Mouse (Mus musculus) c-Kit-positive CD71-positive TER-119-positive erythroid progenitor cells, embryonic 14.5 days (primary cell): ENCODE measurements around the gene Faiml.

Source experiments
- DNase-seq: peaks from one replicate; pipeline ENCODE4 v3.0.0-alpha.2; 2013; ENCODE audit warnings: low spot score

Gene Faiml

DNA sequence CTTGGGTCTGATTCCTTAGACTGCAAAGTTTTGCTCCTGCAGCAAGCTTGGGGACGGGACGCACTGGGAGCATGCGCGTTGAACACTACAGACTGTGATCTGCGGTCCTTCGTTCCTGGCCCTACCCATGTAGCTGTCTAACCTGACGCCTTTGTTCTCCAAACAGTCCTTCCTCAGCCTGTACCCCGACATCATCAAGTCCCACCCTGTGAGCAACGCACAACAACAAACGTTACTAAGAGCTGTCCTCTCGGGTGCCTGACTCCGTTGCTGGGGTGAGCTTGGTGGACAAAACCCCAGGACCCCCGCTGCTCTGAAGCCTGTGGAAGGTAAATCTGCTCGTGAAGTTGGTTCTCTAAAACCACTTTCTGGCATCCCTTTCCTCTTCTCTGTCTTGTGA is at the start of gene Faiml:
Gene Faiml (minus strand): TSS at position 101 of the 400 bp plus-strand sequence.
- no peak for DNase-seq

DNA sequence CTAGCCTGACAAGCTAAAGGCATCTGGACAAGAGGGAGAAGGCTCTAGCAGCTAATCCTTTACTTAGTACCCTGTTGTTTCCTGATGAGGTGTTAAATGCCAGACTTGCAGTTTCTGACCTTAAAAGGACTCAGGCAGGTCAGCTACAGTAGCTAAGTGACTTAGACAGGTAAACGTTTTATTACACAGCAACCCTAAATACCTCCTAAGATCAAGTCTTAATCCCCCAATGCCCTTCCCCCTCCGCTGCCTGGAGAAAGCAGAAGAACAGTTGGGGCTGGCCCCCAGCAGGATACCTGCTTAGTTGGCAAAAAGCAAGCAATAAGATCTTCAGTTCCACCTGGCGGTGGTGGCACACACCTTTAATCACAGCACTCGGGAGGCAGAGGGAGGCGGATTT is 21.9 kb upstream of the Faiml start:
- no peak for DNase-seq

DNA sequence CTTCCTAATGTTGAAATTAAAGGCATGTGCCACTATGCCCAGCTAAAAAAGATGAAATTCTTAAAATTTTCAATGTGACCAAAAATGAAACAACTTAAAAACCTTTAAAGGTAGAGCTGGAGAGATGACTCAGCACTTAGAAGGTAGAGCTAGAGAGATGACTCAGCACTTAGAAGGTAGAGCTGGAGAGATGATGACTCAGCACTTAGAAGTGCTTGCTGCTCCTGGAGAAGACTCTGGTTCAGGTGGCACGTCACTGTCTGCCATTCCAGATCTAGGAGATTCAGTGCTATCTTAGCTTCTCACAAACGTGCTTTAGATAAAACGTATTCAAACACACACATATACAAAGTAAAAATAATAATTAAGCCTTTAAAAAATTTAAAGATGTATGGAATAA is 19.8 kb upstream of the Faiml start:
- DNase-seq: peak; percentile 85

DNA sequence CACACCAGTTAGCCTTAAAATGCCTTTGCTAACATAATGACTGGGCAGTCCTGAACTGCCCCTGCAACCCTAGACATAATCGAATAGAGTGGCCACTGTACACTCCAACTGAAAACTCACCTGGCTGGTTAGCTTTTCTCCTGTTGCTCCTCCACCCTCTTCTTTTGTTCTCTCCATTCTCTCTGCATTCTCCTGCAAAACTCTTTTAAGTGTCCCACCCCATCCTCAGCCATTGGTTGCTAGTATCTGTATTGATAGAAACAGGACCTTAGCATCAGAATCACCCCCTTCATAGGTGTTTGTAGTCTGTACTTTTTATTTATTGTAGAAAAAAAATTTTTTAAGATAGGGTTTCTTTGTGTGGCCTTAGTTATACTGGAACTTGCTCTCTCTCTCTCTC is 19.2 kb upstream of the Faiml start:
- no peak for DNase-seq

DNA sequence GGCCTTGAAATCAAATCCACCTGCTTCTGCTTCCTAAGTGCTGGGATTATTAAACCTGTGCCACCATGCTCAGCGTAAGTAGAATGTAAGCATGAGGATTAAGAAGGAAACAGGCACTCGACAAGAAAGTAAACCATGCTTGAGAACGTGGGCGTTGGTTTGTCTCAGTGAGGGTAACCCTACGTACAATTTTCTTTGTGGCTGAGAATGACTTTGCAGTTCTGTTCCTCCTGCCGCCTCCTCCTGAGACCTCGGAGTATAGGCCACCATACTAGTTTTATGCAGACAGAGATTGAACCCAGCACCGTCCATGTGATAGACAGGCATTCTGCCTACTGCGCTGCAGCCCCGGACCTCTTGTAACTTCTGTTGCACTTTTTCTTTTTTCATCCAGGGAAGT is 16.8 kb upstream of the Faiml start:
- no peak for DNase-seq

DNA sequence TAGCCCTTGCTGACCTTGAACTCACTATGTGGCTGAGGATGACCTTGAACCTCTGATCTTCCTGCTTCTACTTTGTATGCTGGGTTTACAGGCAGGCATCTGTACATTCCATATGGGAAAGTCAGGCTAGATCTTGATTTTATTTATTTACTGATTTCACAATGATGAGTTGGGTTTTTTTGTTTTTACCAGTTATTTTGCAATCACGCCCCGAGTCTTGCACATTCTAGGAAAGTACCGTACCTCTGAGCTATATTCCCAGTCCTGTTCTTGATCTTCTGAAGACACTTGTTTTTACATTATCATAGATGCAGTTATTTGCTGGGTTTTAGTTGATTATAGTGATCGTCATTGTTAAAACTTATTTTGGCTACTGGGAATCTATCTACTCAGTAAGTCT is 11.9 kb upstream of the Faiml start:
- DNase-seq: no peak

DNA sequence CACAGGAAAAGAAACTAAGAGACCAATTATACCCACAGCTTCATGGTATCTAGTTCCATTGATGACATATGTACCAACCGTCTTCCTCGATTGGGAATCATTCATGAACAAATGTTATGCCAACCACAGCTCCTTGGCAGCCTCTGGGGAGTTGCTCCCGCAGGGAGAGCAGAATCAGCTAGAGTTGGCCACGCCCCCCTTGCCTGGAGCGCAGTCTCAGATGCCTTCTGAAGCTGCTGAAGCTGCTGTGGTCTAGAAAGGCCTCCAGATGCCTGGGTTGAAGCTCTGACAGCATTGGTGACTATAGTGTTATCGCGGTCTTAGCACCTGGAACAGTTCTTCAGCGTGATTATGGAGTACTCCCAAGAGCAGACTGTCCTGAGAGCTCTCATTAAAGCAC is 11.3 kb upstream of the Faiml start:
- DNase-seq: peak; percentile 49

DNA sequence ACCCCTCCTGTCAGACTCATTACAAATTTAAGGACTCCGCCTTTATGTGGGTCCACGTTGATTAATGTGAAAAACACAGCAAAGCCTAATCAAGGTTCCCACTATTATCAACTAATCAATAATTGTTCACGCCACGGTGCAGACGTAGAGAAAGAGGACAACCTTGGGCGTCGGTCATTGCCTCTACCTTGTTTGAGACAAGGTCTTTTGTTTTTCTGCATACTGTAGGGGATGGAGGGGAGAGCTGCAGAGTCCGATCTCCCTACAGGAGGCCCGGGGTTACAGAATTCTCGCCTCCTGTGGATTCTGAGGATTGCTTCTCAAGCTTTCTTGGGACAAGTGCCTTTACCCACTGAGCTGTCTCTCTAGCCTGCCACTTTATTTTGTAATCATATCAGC is 6.9 kb upstream of the Faiml start:
- no peak for DNase-seq

DNA sequence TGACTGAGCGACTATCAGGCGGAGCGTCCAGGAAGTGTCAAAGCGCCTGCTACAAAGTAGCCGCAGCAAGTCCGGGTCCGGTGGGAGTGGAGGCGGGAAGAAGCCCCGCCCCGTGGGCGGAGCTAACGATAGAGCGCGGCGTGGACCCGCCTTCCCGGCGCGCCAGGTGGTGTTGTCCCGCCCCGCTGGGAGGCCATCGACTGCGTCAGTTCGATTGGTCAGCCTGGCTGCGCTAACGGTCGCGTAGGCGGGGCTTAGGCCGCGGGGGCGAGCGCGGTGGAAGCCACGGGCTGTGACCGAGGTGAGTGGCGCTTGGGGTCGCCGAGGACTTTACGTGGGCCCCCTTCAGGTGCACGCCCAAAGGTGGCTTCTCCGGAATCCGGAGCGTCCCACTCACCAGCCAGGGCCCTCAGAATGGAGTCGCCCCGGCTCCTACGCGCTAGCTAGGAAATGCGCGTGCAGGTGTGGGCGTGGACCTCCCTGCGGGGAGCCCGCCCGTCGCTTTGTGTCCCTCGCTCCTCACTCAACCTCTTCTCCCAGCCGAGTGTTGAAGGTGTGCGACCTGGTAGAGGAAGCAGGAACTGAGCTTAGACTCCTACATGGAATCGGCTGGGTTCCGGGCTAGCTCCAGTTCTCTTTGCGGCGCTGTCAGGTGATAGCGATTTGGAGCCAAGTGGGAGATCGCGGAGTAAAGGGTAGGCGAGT is 6.3 kb upstream of the Faiml start, which contains the start of gene Cep70:
Gene Cep70 (plus strand): TSS at position 178 of the 705 bp plus-strand sequence.
- DNase-seq: peak; percentile 95

DNA sequence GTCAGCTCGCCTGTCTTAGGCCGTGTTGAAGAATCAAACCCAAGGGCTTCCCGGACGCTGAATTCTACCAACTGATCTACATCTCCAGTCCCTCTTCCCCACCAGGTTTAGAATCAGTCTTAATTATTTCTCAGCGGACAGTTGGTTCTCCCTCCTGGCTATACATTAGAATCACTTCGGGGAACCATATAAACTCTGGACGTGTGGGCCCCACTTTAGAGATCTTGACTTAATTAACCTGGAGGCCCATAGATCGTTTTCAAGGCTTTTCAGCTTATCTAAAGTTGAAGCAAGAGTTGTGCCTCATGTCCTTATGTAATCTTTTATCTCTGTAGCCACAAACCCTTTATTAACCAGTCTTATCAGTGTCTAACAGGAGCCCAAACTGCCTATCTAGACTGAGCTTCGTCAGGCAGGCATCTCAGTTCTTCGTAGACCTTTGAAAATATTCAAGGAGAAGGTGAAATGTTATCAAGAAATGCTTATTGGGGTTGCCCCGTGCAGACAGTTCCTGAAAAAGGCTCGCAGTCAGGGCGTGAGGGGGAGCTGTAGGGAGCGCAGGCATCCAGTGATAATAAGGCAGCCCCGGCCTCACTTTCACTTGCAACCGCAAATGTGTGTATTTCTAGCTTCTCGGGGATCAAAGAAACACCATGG is 5.6 kb upstream of the Faiml start:
- peak; percentile 87 for DNase-seq

DNA sequence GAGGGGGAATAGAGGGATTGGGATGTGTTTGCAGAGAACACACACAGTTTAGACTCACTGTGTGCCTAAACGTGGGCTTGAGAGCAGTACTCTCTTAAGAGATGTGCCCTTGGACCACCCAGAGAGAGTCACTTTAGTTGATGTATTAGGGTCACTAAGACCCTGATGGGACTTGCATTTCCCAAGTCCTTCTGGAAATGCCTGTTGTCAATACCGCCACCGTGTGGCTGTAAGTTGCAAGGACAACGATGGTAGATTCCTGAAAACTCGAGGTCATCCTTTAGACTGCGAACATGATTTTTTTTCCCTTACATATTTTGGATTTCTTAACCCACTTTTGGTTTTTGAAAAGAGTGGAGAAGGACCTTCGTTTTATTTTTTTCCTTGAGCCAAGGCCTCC is 5.0 kb upstream of the Faiml start:
- peak; percentile 78 for DNase-seq

DNA sequence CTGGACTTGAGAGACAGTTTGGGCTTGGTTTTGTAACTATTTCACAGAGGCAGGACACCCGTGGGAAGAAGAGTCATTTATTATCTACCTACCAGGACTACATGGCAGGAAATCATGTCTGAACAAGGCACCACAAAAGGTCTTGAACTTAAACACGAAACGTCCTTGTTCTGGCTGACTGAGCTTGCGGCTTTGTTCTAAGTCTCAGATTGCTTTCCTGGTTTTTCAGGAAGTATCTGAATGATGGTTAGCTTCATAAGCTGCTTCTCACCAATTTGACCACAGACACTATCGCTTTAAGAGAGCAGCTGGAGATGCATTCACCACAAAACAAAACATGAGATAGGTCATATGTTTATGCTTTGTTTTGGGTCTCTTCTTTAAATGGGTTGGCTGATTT is 3.5 kb upstream of the Faiml start:
- no peak for DNase-seq

DNA sequence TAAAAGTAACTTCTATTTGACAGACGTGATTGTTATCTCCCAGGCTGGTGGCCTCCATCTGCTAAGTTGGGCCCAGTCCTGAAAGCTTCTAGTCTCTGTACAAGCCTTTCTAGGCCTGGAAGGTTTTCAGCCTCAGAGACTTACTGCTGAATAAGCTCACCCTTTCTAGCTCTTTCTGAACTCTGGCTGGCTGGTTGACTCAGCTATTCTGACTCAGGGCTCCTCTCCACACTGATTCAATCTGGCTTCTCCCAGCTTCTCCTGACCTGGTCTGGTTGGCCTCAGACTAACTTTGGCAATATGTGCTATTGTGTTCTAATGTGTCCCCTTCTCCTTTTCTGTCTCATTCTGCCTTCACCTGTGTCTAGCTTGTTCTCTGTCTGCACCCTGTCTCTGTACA is 2.2 kb upstream of the Faiml start:
- DNase-seq: no peak

DNA sequence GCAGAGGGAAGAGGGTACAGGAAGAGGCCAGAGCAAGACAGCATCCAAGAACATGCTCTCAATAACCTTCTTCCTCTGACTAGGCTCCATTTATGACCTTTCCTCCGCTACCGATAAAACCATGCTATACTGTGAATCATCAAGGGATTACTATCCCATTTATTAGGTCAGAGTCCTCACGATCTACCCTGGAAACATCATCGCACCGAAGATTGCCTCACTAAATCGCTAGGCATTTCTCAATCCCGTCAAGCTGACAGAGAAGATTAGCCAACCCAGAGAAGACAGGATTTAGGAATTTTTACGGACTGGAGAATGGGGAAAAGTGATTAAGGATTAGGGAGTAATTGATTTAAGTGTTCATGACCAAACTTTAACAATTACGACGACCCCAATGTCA is 1.2 kb upstream of the Faiml start:
- DNase-seq: no peak

DNA sequence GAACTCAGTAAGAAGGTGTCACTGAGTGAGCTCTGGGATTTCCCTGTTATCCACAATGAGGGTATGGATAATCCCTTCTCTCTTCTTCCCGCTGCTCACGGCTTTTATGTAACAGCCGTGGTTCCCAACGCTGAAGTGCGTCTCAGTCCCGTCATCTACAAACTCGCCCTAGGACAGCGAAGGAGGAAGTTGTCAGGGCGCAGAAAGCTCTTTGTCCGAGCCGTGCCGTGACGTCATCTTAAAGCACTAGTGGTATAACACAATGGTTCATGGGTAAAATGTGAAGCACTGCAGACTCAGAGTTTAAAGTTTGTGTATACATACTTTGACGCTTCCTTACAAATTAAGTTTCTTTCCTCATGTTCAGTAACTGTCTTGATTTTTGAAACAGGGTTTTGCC is 7.6 kb downstream of the Faiml start:
- DNase-seq: no peak

DNA sequence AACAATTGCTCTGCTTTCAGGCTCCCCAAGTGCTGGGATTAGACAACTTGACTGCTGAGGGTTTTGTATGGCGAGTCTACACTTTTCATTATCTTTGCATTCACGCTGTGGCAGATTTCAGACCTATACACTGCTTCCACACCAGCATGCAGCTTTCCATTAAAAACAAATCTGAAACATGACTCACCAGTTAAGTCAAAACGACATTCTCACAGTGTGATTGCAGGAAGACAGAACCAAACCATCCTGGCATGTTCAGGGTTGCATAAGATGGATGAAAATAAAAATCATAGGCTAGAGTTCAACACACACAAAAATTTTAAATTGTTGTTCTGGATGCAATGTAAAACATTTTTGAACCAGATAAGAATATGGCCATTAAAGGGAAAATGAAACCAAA is 12.5 kb downstream of the Faiml start:
- no peak for DNase-seq

DNA sequence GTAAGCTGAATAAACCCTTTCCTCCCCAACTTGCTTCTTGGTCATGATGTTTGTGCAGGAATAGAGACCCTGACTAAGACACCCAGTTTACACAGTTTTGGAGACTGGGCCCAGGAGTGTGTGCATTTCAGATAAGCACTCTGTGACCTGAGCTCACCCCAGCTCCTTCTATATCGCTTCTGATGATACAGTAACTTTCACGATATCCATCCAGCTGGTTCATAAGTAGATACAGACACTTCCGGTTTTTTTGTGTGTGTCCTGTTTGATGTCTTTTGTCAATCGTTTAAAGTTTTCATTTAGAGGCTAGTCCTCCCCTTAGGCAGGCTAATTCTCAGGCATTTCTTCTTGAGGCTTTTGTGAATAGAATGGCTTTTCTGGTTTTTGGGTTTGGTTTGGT is 15.4 kb downstream of the Faiml start:
- no peak for DNase-seq

DNA sequence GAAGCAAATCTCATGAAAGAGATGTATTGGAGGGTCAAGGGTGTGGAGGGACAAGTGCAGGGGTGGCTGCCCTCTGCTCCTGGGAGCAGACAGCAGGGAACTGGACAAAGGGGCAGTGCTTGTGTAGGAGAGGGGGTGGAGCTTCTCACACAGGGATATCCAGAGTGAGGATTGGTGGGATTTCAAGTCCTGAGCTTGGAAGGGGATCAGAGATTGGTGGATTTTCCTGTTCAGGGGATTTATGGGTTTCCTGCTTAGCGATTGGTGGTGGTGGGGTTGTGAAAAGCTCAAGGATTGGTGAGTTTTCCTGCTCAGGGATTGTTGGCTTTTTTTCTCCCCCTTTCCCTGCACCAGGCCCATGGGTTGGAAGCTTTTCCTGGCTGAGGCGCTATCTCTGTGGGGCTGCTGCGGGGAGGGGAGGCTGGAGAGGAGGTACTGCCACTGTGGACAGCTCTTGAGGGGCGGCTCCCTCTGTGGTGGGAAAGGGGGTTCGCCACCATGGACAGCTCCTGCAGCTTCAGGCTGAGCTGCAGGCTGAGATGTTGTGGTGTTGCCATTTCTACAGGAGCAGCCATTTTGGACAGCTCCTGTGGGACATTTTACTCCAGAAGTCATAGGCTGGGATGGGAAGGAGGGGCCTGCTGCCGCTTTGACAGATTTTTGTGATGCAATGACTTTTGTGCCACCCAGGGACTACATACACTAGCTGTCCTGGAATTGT is 18.9 kb downstream of the Faiml start:
- peak; percentile 44 for DNase-seq

DNA sequence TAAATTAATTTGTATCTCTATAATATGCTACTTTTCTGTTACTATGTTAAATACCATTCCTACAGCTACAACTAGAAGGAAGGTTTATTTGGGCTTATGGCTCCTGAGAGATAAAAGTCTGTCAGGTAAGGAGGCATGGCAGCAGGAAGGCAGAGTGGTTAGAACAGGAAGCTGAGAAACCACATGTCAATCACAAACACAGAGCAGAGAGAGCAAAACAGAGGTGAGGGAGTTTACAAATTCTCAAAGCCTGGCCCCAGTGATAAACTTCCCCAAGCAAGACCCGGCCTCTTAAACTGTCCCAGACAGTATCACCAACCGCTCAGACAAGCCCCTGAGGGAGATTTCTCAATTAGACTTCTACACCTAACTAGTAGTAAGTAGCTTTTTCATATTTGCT is 20.9 kb downstream of the Faiml start:
- DNase-seq: no peak

DNA sequence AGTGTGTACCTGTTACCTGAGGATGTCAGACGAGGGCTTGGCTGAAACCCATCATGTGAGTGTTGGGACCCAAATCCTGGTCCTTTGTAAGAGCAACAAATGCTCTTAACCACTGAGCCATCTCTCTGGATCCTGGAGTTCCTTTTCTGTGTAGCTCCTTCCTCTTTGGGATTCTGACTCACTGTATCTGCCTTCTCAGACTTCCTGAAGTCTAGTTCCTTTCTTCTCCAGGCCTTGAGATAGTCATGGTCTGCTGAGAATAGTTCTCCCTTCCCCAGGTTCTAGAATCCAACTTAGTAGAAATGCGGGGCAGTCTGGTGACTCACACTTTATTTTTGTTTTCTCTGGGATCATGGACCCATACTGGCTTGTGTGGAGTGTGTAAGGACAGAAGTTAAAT is 24.4 kb downstream of the Faiml start:
- DNase-seq: no peak

DNA sequence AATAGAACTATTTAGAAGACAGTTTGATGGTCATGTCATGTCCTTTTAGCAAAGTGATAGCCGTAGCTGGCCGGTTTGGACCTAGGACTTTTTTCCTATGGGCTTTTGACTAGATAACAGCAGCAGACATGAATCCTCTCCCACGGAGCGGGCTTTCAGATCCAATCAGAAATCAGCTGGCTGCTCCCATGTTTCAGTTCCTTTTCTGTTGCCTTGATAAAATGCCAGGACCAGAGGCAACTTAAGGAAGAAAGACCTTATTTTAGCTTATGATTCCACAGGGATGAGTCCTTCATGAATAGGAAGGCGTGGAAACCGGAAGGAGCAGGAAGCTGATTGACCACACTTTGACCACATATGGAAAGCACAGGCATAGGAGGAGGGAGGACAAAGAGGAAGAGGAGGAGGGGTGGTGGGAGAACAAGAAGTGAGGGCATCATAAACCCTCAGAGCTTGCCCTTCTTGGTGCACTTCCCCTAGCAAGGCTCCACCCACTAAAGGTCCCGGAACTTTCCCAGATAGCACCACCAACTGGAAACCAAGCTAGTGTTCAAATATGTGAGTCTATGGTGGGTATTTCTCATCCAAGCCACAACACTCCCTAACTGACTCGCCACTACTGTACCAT is 53.9 kb downstream of the Faiml start:
- peak; percentile 18 for DNase-seq

DNA sequence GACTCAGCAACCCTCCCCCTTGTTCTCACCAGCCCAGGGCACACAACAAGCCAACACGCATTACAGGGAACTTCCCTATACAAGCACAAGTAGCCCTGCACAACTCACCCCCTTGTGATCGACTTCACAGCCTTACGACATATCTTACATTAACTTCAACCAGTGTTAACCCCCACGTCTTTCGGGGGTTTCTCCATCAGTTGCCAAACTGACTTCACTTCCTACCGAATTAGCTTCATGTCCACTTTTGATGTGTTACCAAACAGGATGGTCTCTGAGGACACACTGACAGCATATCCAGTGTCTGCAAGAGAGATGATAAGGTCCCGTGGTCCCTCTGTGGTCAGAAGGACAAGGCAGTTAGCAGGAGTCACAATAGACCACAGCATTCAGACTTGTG is 54.9 kb downstream of the Faiml start:
- peak; percentile 16 for DNase-seq

DNA sequence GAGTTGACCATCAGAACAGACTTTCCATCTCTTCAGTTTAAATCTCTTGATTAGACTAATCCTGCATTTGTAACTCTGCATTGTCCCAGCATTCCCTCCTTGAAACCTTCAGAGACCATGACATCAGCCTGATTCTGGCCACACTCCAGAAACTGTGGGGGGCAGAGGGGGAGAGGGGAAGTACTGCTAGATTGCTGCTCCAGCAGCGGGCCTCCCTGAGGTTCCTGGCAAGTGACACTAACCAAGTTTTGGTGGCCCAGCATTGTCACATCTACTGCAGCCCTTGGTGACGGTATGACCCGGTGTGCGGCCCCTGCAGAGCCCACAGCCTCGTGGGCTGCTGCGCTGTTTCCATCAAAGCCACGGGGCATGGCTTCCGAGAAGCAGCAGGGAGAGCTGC is 56.8 kb downstream of the Faiml start:
- no peak for DNase-seq
